Mouse (Mus musculus) urinary bladder, adult 2 months (tissue): ENCODE results near the gene Gm614. TPM values are rescaled to one million over a fixed set of nuclear protein-coding genes. Genes with fewer than 3 reads are reported as not detected.

Experiments
- DNase-seq: peaks from one replicate; pipeline ENCODE4 v3.0.0; 2022; ENCODE audit warnings: low spot score
- polyA plus RNA-seq: library from polyadenylated mRNA; depleted of rRNA; stranded (reverse); fragments of >200 nt; gene quantifications from 2 replicates; pipeline ENCODE4 v1.2.3, GENCODE M21; 2012; rRNA removed

Gene Gm614
- polyA plus RNA-seq, result 0.13 and 0.47 TPM in 2 replicates

- no peak for DNase-seq
Observed at GRCm38 (mm10) chrX:101263892-101264291, at the start of gene Gm614. Gm614 (minus strand) TSS chrX:101263992.

GRCm38 (mm10) chrX:101309299-101309698 lies 45.5 kb upstream of the Gm614 start:
- no peak for DNase-seq

GRCm38 (mm10) chrX:101304646-101305045 lies 40.9 kb upstream of the Gm614 start:
- DNase-seq, result no peak

- no peak for DNase-seq
Observed at GRCm38 (mm10) chrX:101301654-101302053, 37.9 kb upstream of the Gm614 start.

GRCm38 (mm10) chrX:101300427-101301030 lies 36.7 kb upstream of the Gm614 start:
- no peak for DNase-seq

- DNase-seq, result no peak
Observed at GRCm38 (mm10) chrX:101299473-101300426, 36.0 kb upstream of the Gm614 start.

- DNase-seq, result no peak
Observed at GRCm38 (mm10) chrX:101299055-101299454, 35.3 kb upstream of the Gm614 start, which contains the start of gene Nlgn3. Nlgn3 (plus strand) TSS chrX:101299168.

- DNase-seq, result no peak
Observed at GRCm38 (mm10) chrX:101290111-101290510, 26.3 kb upstream of the Gm614 start.

GRCm38 (mm10) chrX:101289037-101289436 lies 25.2 kb upstream of the Gm614 start:
- DNase-seq, result no peak

GRCm38 (mm10) chrX:101288432-101288831 lies 24.6 kb upstream of the Gm614 start:
- no peak for DNase-seq

GRCm38 (mm10) chrX:101287543-101287942 lies 23.8 kb upstream of the Gm614 start:
- no peak for DNase-seq

- no peak for DNase-seq
Observed at GRCm38 (mm10) chrX:101285953-101286670, 22.3 kb upstream of the Gm614 start.

- DNase-seq, result no peak
Observed at GRCm38 (mm10) chrX:101285534-101285933, 21.7 kb upstream of the Gm614 start.

GRCm38 (mm10) chrX:101282813-101283212 lies 19.0 kb upstream of the Gm614 start:
- no peak for DNase-seq

GRCm38 (mm10) chrX:101273875-101274738 lies 10.3 kb upstream of the Gm614 start, which contains the start of gene Med12:
Med12 (plus strand) TSS chrX:101274030.
- DNase-seq, result peak; percentile 63

GRCm38 (mm10) chrX:101273410-101273809 lies 9.6 kb upstream of the Gm614 start:
- DNase-seq, result no peak

GRCm38 (mm10) chrX:101268755-101269124 lies 4.9 kb upstream of the Gm614 start, which contains the start of gene Gm20489:
Gm20489 (minus strand) TSS chrX:101269023.
- DNase-seq, result no peak

GRCm38 (mm10) chrX:101268025-101268754 lies 4.4 kb upstream of the Gm614 start, which contains the start of gene Il2rg:
Il2rg (minus strand) TSS chrX:101268255.
- no peak for DNase-seq

- DNase-seq, result no peak
Observed at GRCm38 (mm10) chrX:101266631-101267030, 2.8 kb upstream of the Gm614 start.
